8 mouse cellular contexts compared by ENCODE assay signal in the genomic region with DNA sequence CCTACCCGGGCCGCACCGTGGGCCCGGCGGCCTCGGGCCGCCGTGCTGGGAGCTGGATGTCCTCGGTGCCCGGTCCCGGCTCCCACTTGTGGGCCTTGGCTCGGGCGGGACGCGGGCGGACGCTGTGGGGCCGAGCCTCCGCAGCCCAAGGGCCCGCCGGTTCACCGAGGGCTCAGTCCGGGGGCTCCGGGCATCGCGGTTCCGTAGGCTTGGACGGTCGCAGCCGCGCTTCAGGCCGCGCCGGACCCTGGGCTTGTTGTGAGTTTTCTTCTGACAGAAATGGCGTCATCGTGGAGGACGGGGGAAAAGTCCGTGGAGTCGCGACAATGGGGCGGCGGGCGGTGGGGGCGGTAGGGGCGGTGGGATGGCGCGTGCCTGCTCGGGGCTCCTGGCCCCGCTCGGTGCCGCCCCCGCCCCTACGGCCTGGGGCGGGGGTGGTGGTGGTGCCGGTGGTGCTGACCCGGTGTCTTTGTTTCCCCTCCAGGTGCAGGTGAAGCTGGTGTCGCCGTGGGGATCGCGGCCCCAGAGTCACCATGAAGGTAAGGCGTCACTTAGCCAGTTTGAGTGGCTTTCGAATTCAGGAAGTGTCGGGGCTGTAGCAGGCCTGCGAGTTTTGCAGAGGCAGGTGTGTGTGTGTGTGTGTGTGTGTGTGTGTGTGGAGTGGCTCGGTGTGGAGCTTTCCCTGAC. TPM values are rescaled to one million over a fixed set of nuclear protein-coding genes. Genes with fewer than 3 reads are reported as not detected.
DNase-seq lines count a peak whose midpoint lies in the region; ATAC-seq and TF ChIP-seq lines count a peak whose summit lies in the region.

No protein-coding gene starts in this region.

- H3K27ac ChIP-seq in forebrain, embryonic 12.5 days = peak overlapping the region; percentile 98
- H3K27ac ChIP-seq in lung, postnatal 0 days (ENCODE audit: low read length) = peak overlapping the region; percentile 97

- H3K4me2 ChIP-seq in forebrain, embryonic 12.5 days = peak overlapping the region; percentile 68
- H3K4me2 ChIP-seq in lung, postnatal 0 days (replicated peaks; ENCODE audit: low read depth, low read length) = peak overlapping the region; percentile 84

- peak; percentile 44 for DNase-seq in brain, adult 2 months (ENCODE audit: low read depth, low spot score)
- DNase-seq in heart, postnatal 25 days (ENCODE audit: low spot score) = peak; percentile 3
- peak; percentile 11 to 24 for DNase-seq in layer of hippocampus, adult 8-10 months (ENCODE audit: low spot score in 2 of 2)
- DNase-seq in lung, postnatal 0 days (ENCODE audit: low spot score) = peak; percentile 64
- DNase-seq in retina, postnatal 1 day = peak; percentile 52
- peak; percentile 48 for DNase-seq in urinary bladder, adult 2 months (ENCODE audit: low spot score)

- intact Hi-C loops in heart, postnatal 25 days (cut with DNase I) = loop anchor here (5.0 to 10.0 kb wide), 5 partner anchors 38 to 570 kb away; partner anchors contain the start of gene AW209491

- peak overlapping the region; percentile 95 for H3K4me3 ChIP-seq in E14TG2a.4 (replicated peaks; ENCODE audit: low read length)
- peak overlapping the region; percentile 100 for H3K4me3 ChIP-seq in forebrain, embryonic 12.5 days (replicated peaks)
- H3K4me3 ChIP-seq in lung, postnatal 0 days (ENCODE audit: low read depth, low read length) = peak overlapping the region; percentile 98

- H3K36me3 ChIP-seq in E14TG2a.4 (ENCODE audit: insufficient read depth, low read length) = peaks cover 41% of the 10 kb centered on the region
- H3K36me3 ChIP-seq in forebrain, embryonic 12.5 days (replicated peaks) = 0 out of 2 replicates have a peak, but pooled peaks cover 4% of the 10 kb centered on the region
- H3K36me3 ChIP-seq in lung, postnatal 0 days (ENCODE audit: insufficient read depth, low read length) = no peaks in the 10 kb centered on the region

- ATAC-seq in forebrain, embryonic 12.5 days (ENCODE audit: low FRiP score) = no peak
- no peak for ATAC-seq in lung, postnatal 0 days

- no peak for TF ChIP-seq EP300 in lung, postnatal 0 days (IDR thresholded peaks at IDR 0.05)

- peak overlapping the region; percentile 99 for H3K9ac ChIP-seq in forebrain, embryonic 12.5 days
- peak overlapping the region; percentile 93 for H3K9ac ChIP-seq in lung, postnatal 0 days (replicated peaks; ENCODE audit: low read depth)

- no peaks in the 10 kb centered on the region for H3K9me3 ChIP-seq in E14TG2a.4 (ENCODE audit: low read length)
- H3K9me3 ChIP-seq in forebrain, embryonic 12.5 days = no peaks in the 10 kb centered on the region
- H3K9me3 ChIP-seq in lung, postnatal 0 days (ENCODE audit: low read length) = no peaks in the 10 kb centered on the region

- H3K27me3 ChIP-seq in E14TG2a.4 (ENCODE audit: insufficient read depth, low read length) = no peaks in the 10 kb centered on the region
- H3K27me3 ChIP-seq in forebrain, embryonic 12.5 days = no peaks in the 10 kb centered on the region
- H3K27me3 ChIP-seq in lung, postnatal 0 days (replicated peaks; ENCODE audit: insufficient read depth, low read length) = no peaks in the 10 kb centered on the region

- no peak for TF ChIP-seq CTCF in E14TG2a.4 (conservative IDR thresholded peaks at IDR 0.05; ENCODE audit: low read length)
- TF ChIP-seq CTCF in lung, postnatal 0 days (IDR thresholded peaks at IDR 0.05) = no peak

- peaks cover 38% of the 10 kb centered on the region for H3K4me1 ChIP-seq in E14TG2a.4 (replicated peaks; ENCODE audit: low read depth, low read length)
- H3K4me1 ChIP-seq in forebrain, embryonic 12.5 days = peaks cover 29% of the 10 kb centered on the region
- H3K4me1 ChIP-seq in lung, postnatal 0 days (ENCODE audit: insufficient read depth, low read depth, low read length) = peaks cover 6% of the 10 kb centered on the region; the same call in 1 of the 2 replicates

- WGBS in forebrain, embryonic 12.5 days = under 1% methylated on average over 55 of the region's 65 CpGs
- WGBS in lung, postnatal 0 days = under 1% methylated on average over 46 of the region's 65 CpGs

RNA-seq across cellular contexts. Expression of gene Ggps1, which starts 1.2 kb away (rescaled TPM):
- 74.6 and 77.5 TPM in 2 replicates for polyA plus RNA-seq in forebrain, embryonic 12.5 days (2016; fragmentation: Nextera tagmentation; extraction: Ambion mirVana)
- total RNA-seq in heart, postnatal 25 days (2021) = 10 to 100 TPM; 19.4 to 25.0 TPM
- 10 to 100 TPM; 53.0 to 74.1 (median 60.8) TPM for total RNA-seq in layer of hippocampus, adult 8-10 months (2022)
- 33.7 and 34.5 TPM in 2 replicates for polyA plus RNA-seq in lung, postnatal 0 days (2015; fragmentation: Nextera tagmentation; extraction: Ambion mirVana)
- 34.0 and 37.4 TPM in 2 replicates for polyA plus RNA-seq in urinary bladder, adult 2 months (2012; rRNA removed)

RNA-seq across cellular contexts. Expression of gene Arid4b, which starts 1.5 kb away (rescaled TPM):
- polyA plus RNA-seq in forebrain, embryonic 12.5 days (2016; fragmentation: Nextera tagmentation; extraction: Ambion mirVana) = 96.0 and 102 TPM in 2 replicates
- 10 to 100 TPM; 20.4 to 27.1 TPM for total RNA-seq in heart, postnatal 25 days (2021)
- 10 to 100 TPM; 43.4 to 52.0 (median 50.8) TPM for total RNA-seq in layer of hippocampus, adult 8-10 months (2022)
- polyA plus RNA-seq in lung, postnatal 0 days (2015; fragmentation: Nextera tagmentation; extraction: Ambion mirVana) = 60.3 and 67.9 TPM in 2 replicates
- polyA plus RNA-seq in urinary bladder, adult 2 months (2012; rRNA removed) = 18.2 and 19.8 TPM in 2 replicates

RNA-seq across cellular contexts. Expression of gene Tbce, which starts 25.0 kb away (rescaled TPM):
- polyA plus RNA-seq in forebrain, embryonic 12.5 days (2016; fragmentation: Nextera tagmentation; extraction: Ambion mirVana) = 75.8 and 79.3 TPM in 2 replicates
- total RNA-seq in heart, postnatal 25 days (2021) = 10 to 100 TPM; 16.2 to 21.3 TPM
- 10 to 100 TPM; 81.8 to 99.9 (median 86.5) TPM for total RNA-seq in layer of hippocampus, adult 8-10 months (2022)
- 37.1 and 38.0 TPM in 2 replicates for polyA plus RNA-seq in lung, postnatal 0 days (2015; fragmentation: Nextera tagmentation; extraction: Ambion mirVana)
- 80.2 and 105 TPM in 2 replicates for polyA plus RNA-seq in urinary bladder, adult 2 months (2012; rRNA removed)

Comparison
In these comparisons a context has a peak if more than half of its experiments do, and no peak if none do; other contexts are left out.
1. DNase-seq: peak in every context shown above with its lines; median percentile 64 in lung, postnatal 0 days; 52 in retina, postnatal 1 day; 48 in urinary bladder, adult 2 months; 44 in brain, adult 2 months; 18 in layer of hippocampus, adult 8-10 months; 3 in heart, postnatal 25 days.